Mouse (Mus musculus) lung, embryonic 15.5 days (tissue): ENCODE measurements around the gene Nek6. TPM values are rescaled to one million over a fixed set of nuclear protein-coding genes. Genes with fewer than 3 reads are reported as not detected.

ENCODE experiments used
- ATAC-seq: fragments of 200-750 bp; cut with Nextera tagmentation; 2 replicates; pipeline ENCODE4 v1.8.0; 2017; ENCODE audit warnings: moderate number of reproducible peaks, borderline replicate concordance; ENCODE audit not compliant: low FRiP score, low TSS enrichment; ENCODE audit errors: extremely low read depth
- H3K27ac ChIP-seq: fragments of 300-500 bp; sonication (generic); 2 replicates; pipeline ENCODE4 v1.5.1; 2015; ENCODE audit warnings: moderate library complexity, mild to moderate bottlenecking, inconsistent platforms
- H3K27me3 ChIP-seq: fragments of 300-500 bp; sonication (generic); 2 replicates; pipeline ENCODE4 v1.6.1; 2015; ENCODE audit warnings: inconsistent platforms
- H3K36me3 ChIP-seq: fragments of 300-500 bp; sonication (generic); 2 replicates; pipeline ENCODE4 v1.6.1; 2015; ENCODE audit warnings: inconsistent platforms
- H3K4me1 ChIP-seq: fragments of 300-500 bp; sonication (generic); 2 replicates; pipeline ENCODE4 v1.6.1; 2015; ENCODE audit warnings: inconsistent platforms
- H3K4me2 ChIP-seq: fragments of 300-500 bp; sonication (generic); 2 replicates; pipeline ENCODE4 v1.6.1; 2015; ENCODE audit warnings: inconsistent platforms, mild to moderate bottlenecking, moderate library complexity
- H3K4me3 ChIP-seq: fragments of 300-500 bp; sonication (generic); 2 replicates; pipeline ENCODE4 v1.5.1; 2015; ENCODE audit warnings: mild to moderate bottlenecking, inconsistent platforms
- H3K9ac ChIP-seq: fragments of 300-500 bp; sonication (generic); 2 replicates; pipeline ENCODE4 v1.6.1; 2015; ENCODE audit warnings: inconsistent platforms
- H3K9me3 ChIP-seq: fragments of 300-500 bp; sonication (generic); 2 replicates; pipeline ENCODE4 v1.6.1; 2016; ENCODE audit warnings: inconsistent platforms
- WGBS: fragments of 180-500 bp; shearing (Covaris S2); methylation state at CpG from one replicate; pipeline ENCODE4 v1.1.7; 2015; 5-methylcytosine and 5-hydroxymethylcytosine counted together
- polyA plus RNA-seq: library from polyadenylated mRNA; unstranded; fragments of >200 nt; fragmentation: Nextera tagmentation; extraction: Ambion mirVana; gene quantifications from 2 replicates; pipeline ENCODE4 v1.2.1, GENCODE M21; 2015

The Nek6 gene
- polyA plus RNA-seq, 1 experiment from 2014 or later = 129 TPM

- Histone ChIP-seq H3K4me1 (peaks cover 48% of the 10 kb centered on the region), H3K9me3 (no peaks in the 10 kb centered on the region), H3K4me2 (peak overlapping the region; percentile 80), H3K27ac (peak overlapping the region; percentile 94), H3K4me3 (peak overlapping the region; percentile 75), H3K9ac (peak overlapping the region; percentile 88), H3K27me3 (no peaks in the 10 kb centered on the region), H3K36me3 (0 out of 2 replicates have a peak, but pooled peaks cover 2% of the 10 kb centered on the region)
- 2% methylated on average over 16 of the region's 16 CpGs for WGBS
- peak; percentile 20; the same call in 1 of the 2 replicates for ATAC-seq
These were observed 1.1 kb downstream of the Nek6 start for GRCm38 (mm10) chr2:38512308-38513182.

GRCm38 (mm10) chr2:38513183-38513529, 1.7 kb downstream of the Nek6 start:
- H3K27ac ChIP-seq = peak overlapping the region; percentile 94
- peak overlapping the region; percentile 27 for H3K9ac ChIP-seq
- peaks cover 48% of the 10 kb centered on the region for H3K4me1 ChIP-seq
- 38% methylated on average over 2 of the region's 2 CpGs for WGBS
- H3K4me2 ChIP-seq = peak overlapping the region; percentile 80
- H3K27me3 ChIP-seq = no peaks in the 10 kb centered on the region
- H3K4me3 ChIP-seq = peak overlapping the region; percentile 75
- ATAC-seq = no peak
- 0 out of 2 replicates have a peak, but pooled peaks cover 2% of the 10 kb centered on the region for H3K36me3 ChIP-seq
- no peaks in the 10 kb centered on the region for H3K9me3 ChIP-seq

- Histone ChIP-seq H3K27ac (0 out of 2 replicates have a peak overlapping the region, but pooled peaks have one; percentile 8), H3K27me3 (no peaks in the 10 kb centered on the region), H3K4me2 (0 out of 2 replicates have a peak overlapping the region, but pooled peaks have one; percentile 5)
These were observed 3.0 kb downstream of the Nek6 start for GRCm38 (mm10) chr2:38514411-38514810.

GRCm38 (mm10) chr2:38515446-38515845, 4.0 kb downstream of the Nek6 start:
- H3K4me1 ChIP-seq = peaks cover 67% of the 10 kb centered on the region
- H3K9me3 ChIP-seq = no peaks in the 10 kb centered on the region
- H3K36me3 ChIP-seq = 0 out of 2 replicates have a peak, but pooled peaks cover 2% of the 10 kb centered on the region
- WGBS = 32% methylated on average over 6 of the region's 6 CpGs
- H3K4me2 ChIP-seq = no peak overlapping the region; the same call in 1 of the 2 replicates
- H3K27me3 ChIP-seq = no peaks in the 10 kb centered on the region
- no peak for ATAC-seq
- no peak overlapping the region for H3K4me3 ChIP-seq
- peak overlapping the region; percentile 75 for H3K27ac ChIP-seq
- no peak overlapping the region for H3K9ac ChIP-seq

More at GRCm38 (mm10) chr2:38514411-38514810, 3.0 kb downstream of the Nek6 start:
- 0 out of 2 replicates have a peak, but pooled peaks cover 2% of the 10 kb centered on the region for H3K36me3 ChIP-seq
- no peak for ATAC-seq
- H3K4me1 ChIP-seq = peaks cover 61% of the 10 kb centered on the region
- no peaks in the 10 kb centered on the region for H3K9me3 ChIP-seq
- H3K4me3 ChIP-seq = no peak overlapping the region
- 38% methylated on average over 7 of the region's 7 CpGs for WGBS
- no peak overlapping the region for H3K9ac ChIP-seq

- H3K9ac ChIP-seq = no peak overlapping the region
- H3K9me3 ChIP-seq = no peaks in the 10 kb centered on the region
- H3K4me2 ChIP-seq = no peak overlapping the region
- no peak for ATAC-seq
- 0 out of 2 replicates have a peak, but pooled peaks cover 2% of the 10 kb centered on the region for H3K36me3 ChIP-seq
- H3K4me3 ChIP-seq = no peak overlapping the region
- no peaks in the 10 kb centered on the region for H3K27me3 ChIP-seq
- H3K4me1 ChIP-seq = peaks cover 74% of the 10 kb centered on the region
- peak overlapping the region; percentile 75 for H3K27ac ChIP-seq
- 49% methylated on average over 3 of the region's 3 CpGs for WGBS
These were observed 5.0 kb downstream of the Nek6 start for GRCm38 (mm10) chr2:38516471-38516870.

GRCm38 (mm10) chr2:38517045-38517444, 5.6 kb downstream of the Nek6 start:
- Histone ChIP-seq H3K36me3 (0 out of 2 replicates have a peak, but pooled peaks cover 2% of the 10 kb centered on the region), H3K27ac (peak overlapping the region; percentile 75), H3K9me3 (no peaks in the 10 kb centered on the region), H3K27me3 (no peaks in the 10 kb centered on the region), H3K4me3 (no peak overlapping the region), H3K9ac (no peak overlapping the region), H3K4me2 (no peak overlapping the region; the same call in 1 of the 2 replicates), H3K4me1 (peaks cover 80% of the 10 kb centered on the region)
- peak; percentile 24; the same call in 1 of the 2 replicates for ATAC-seq
- WGBS = 51% methylated on average over 6 of the region's 6 CpGs

GRCm38 (mm10) chr2:38518719-38519118, 7.3 kb downstream of the Nek6 start:
- H3K4me2 ChIP-seq = no peak overlapping the region
- ATAC-seq = no peak
- H3K4me3 ChIP-seq = no peak overlapping the region
- peaks cover 86% of the 10 kb centered on the region for H3K4me1 ChIP-seq
- no peaks in the 10 kb centered on the region for H3K9me3 ChIP-seq
- WGBS = 81% methylated on average over 5 of the region's 5 CpGs
- H3K36me3 ChIP-seq = 0 out of 2 replicates have a peak, but pooled peaks cover 2% of the 10 kb centered on the region
- no peaks in the 10 kb centered on the region for H3K27me3 ChIP-seq
- no peak overlapping the region for H3K9ac ChIP-seq
- H3K27ac ChIP-seq = no peak overlapping the region

GRCm38 (mm10) chr2:38519934-38520333, 8.5 kb downstream of the Nek6 start:
- Histone ChIP-seq H3K9ac (no peak overlapping the region), H3K4me1 (peaks cover 75% of the 10 kb centered on the region), H3K9me3 (no peaks in the 10 kb centered on the region), H3K27ac (no peak overlapping the region), H3K36me3 (0 out of 2 replicates have a peak, but pooled peaks cover 2% of the 10 kb centered on the region), H3K4me2 (no peak overlapping the region), H3K27me3 (no peaks in the 10 kb centered on the region), H3K4me3 (no peak overlapping the region)
- no peak for ATAC-seq
- 72% methylated on average over 11 of the region's 11 CpGs for WGBS

GRCm38 (mm10) chr2:38521618-38522017, 10.2 kb downstream of the Nek6 start:
- Histone ChIP-seq H3K9ac (no peak overlapping the region), H3K9me3 (no peaks in the 10 kb centered on the region), H3K27ac (peak overlapping the region; percentile 52), H3K4me2 (no peak overlapping the region), H3K4me3 (no peak overlapping the region), H3K27me3 (no peaks in the 10 kb centered on the region), H3K36me3 (no peaks in the 10 kb centered on the region), H3K4me1 (peaks cover 58% of the 10 kb centered on the region)
- 51% methylated on average over 12 of the region's 12 CpGs for WGBS
- peak; percentile 35; the same call in 1 of the 2 replicates for ATAC-seq

GRCm38 (mm10) chr2:38522354-38522753, 10.9 kb downstream of the Nek6 start:
- no peaks in the 10 kb centered on the region for H3K27me3 ChIP-seq
- ATAC-seq = peak; percentile 34; the same call in 1 of the 2 replicates
- H3K4me3 ChIP-seq = no peak overlapping the region
- 45% methylated on average over 2 of the region's 2 CpGs for WGBS
- H3K27ac ChIP-seq = peak overlapping the region; percentile 52
- H3K9ac ChIP-seq = no peak overlapping the region
- H3K36me3 ChIP-seq = no peaks in the 10 kb centered on the region
- H3K4me1 ChIP-seq = peaks cover 53% of the 10 kb centered on the region
- no peaks in the 10 kb centered on the region for H3K9me3 ChIP-seq
- H3K4me2 ChIP-seq = no peak overlapping the region

GRCm38 (mm10) chr2:38523781-38524445, 12.5 kb downstream of the Nek6 start:
- Histone ChIP-seq H3K9me3 (no peaks in the 10 kb centered on the region), H3K9ac (no peak overlapping the region), H3K27me3 (no peaks in the 10 kb centered on the region), H3K4me1 (peaks cover 54% of the 10 kb centered on the region), H3K4me3 (no peak overlapping the region), H3K36me3 (no peaks in the 10 kb centered on the region), H3K27ac (no peak overlapping the region), H3K4me2 (no peak overlapping the region)
- no peak for ATAC-seq
- 70% methylated on average over 10 of the region's 10 CpGs for WGBS
